14 mouse cellular contexts compared by ENCODE assay signal in the genomic region with DNA sequence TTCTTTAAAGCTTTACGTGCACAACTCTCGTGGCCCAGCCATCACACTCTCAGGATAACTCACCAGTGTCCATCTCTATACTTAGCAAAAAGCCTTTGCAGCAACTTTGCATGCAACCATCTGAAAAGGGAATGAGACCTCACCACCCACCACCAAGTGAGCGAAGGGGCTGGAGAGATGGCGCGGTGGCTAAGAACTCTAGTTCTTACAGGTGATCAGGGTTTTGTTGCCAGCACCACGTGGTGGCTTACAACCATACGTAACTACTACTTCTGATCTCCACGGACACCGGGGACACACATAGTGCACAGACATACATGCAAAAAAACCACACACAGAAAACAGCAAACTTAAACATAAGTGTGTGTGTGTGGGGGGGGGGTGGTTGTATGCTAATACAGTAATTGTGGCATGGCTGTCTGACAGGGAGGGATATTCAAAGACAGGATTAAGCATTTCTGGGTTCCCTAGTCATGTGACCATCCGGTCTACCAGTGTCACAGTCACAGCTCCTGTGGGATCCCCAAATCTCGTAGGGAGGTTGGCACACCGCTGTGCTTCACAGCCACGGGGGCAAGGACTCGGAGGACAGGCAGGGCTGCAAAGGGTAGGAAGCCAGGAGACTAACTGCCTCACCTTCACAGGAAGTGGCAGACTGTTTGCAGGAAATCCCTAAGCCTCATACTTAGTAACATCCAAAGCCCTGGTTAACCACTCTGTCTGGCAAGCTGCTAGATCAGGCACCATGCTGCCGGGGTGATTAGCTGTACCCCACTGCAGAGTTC. TPM values are rescaled to one million over a fixed set of nuclear protein-coding genes. Genes with fewer than 3 reads are reported as not detected.
DNase-seq lines count a peak whose midpoint lies in the region; ATAC-seq and TF ChIP-seq lines count a peak whose summit lies in the region.
"Had no signal": no experiment of that assay in that cellular context is flagged by ENCODE, and none has a peak within 500 bp of the region (broad histone marks: within the 10 kb centered on the region; RNA-seq: fewer than 3 reads in every experiment).

No protein-coding gene starts in this region.

- no peak for TF ChIP-seq CTCF in small intestine, adult 2 months (IDR thresholded peaks at IDR 0.05; ENCODE audit: extremely low read depth, insufficient read length, insufficient replicate concordance, low read depth, low read length)

- no peak for ATAC-seq in heart, embryonic 12.5 days (ENCODE audit: insufficient number of reproducible peaks, low FRiP score)
- ATAC-seq in CD4-positive, CD25-positive, alpha-beta regulatory T cell, adult 4 months = peak; percentile 71
- no peak for ATAC-seq in liver, embryonic 12.5 days
- ATAC-seq: forebrain, embryonic 13.5 days; intestine, postnatal 0 days had no signal

- H3K27ac ChIP-seq in heart, embryonic 12.5 days (ENCODE audit: poor library complexity, severe bottlenecking) = peak overlapping the region; percentile 96
- H3K27ac ChIP-seq in liver, embryonic 12.5 days = peak overlapping the region; percentile 83
- peak overlapping the region; percentile 33 for H3K27ac ChIP-seq in small intestine, adult 2 months (ENCODE audit: insufficient read depth, low read depth, low read length)
- H3K27ac ChIP-seq: embryonic facial prominence, embryonic 13.5 days; forebrain, embryonic 13.5 days; macrophage had no signal

- no peaks in the 10 kb centered on the region for H3K27me3 ChIP-seq in heart, embryonic 12.5 days (replicated peaks)
- no peaks in the 10 kb centered on the region for H3K27me3 ChIP-seq in liver, embryonic 12.5 days (replicated peaks)
- H3K27me3 ChIP-seq in small intestine, adult 2 months (ENCODE audit: control insufficient read depth, insufficient read depth, low read length) = no peaks in the 10 kb centered on the region
- H3K27me3 ChIP-seq: embryonic facial prominence, embryonic 13.5 days; forebrain, embryonic 13.5 days had no signal

- intact Hi-C loops in heart, postnatal 25 days (cut with DNase I) = no loop called here
- intact Hi-C loops in left cerebral cortex, postnatal 25 days (cut with DNase I) = no loop called here

- no peaks in the 10 kb centered on the region for H3K9me3 ChIP-seq in heart, embryonic 12.5 days (replicated peaks)
- no peaks in the 10 kb centered on the region for H3K9me3 ChIP-seq in liver, embryonic 12.5 days (replicated peaks)
- H3K9me3 ChIP-seq: embryonic facial prominence, embryonic 13.5 days; forebrain, embryonic 13.5 days had no signal

- H3K4me2 ChIP-seq in heart, embryonic 12.5 days = peak overlapping the region; percentile 29; the same call in 1 of the 2 replicates
- H3K4me2 ChIP-seq in liver, embryonic 12.5 days = peak overlapping the region; percentile 59
- H3K4me2 ChIP-seq: embryonic facial prominence, embryonic 13.5 days; forebrain, embryonic 13.5 days had no signal

- peak overlapping the region; percentile 16; the same call in 1 of the 2 replicates for H3K9ac ChIP-seq in heart, embryonic 12.5 days
- peak overlapping the region; percentile 57; the same call in 1 of the 2 replicates for H3K9ac ChIP-seq in liver, embryonic 12.5 days
- H3K9ac ChIP-seq: embryonic facial prominence, embryonic 13.5 days; forebrain, embryonic 13.5 days had no signal

- no peak for TF ChIP-seq POLR2A in small intestine, adult 2 months (IDR thresholded peaks at IDR 0.05; ENCODE audit: low read depth, low read length)

- DNase-seq in heart, postnatal 25 days (ENCODE audit: low spot score) = no peak
- DNase-seq in testis, postnatal 14 days (ENCODE audit: low spot score) = no peak
- no peak for DNase-seq in left cerebral cortex, postnatal 25 days (ENCODE audit: low spot score in 2 of 2)
- DNase-seq in lung, adult 18-20 months = no peak
- DNase-seq: cerebellum, postnatal 10 days; gastrocnemius, postnatal 25 days had no signal

- no peak overlapping the region for H3K4me3 ChIP-seq in heart, embryonic 12.5 days
- no peak overlapping the region for H3K4me3 ChIP-seq in liver, embryonic 12.5 days
- H3K4me3 ChIP-seq in small intestine, adult 2 months (ENCODE audit: low read depth, low read length) = no peak overlapping the region
- H3K4me3 ChIP-seq: embryonic facial prominence, embryonic 13.5 days; forebrain, embryonic 13.5 days had no signal

- peaks cover 10% of the 10 kb centered on the region for H3K36me3 ChIP-seq in heart, embryonic 12.5 days
- H3K36me3 ChIP-seq in liver, embryonic 12.5 days = peaks cover 41% of the 10 kb centered on the region
- H3K36me3 ChIP-seq in small intestine, adult 2 months (ENCODE audit: control insufficient read depth, insufficient read depth, low read length) = no peaks in the 10 kb centered on the region
- H3K36me3 ChIP-seq: embryonic facial prominence, embryonic 13.5 days had no signal

- H3K4me1 ChIP-seq in heart, embryonic 12.5 days (replicated peaks) = peaks cover 98% of the 10 kb centered on the region
- peaks cover 79% of the 10 kb centered on the region for H3K4me1 ChIP-seq in liver, embryonic 12.5 days
- no peaks in the 10 kb centered on the region for H3K4me1 ChIP-seq in small intestine, adult 2 months (ENCODE audit: control insufficient read depth, insufficient read depth, insufficient read length, low read length)
- H3K4me1 ChIP-seq: forebrain, embryonic 13.5 days had no signal

- 77% methylated on average over 15 of the region's 15 CpGs for WGBS in heart, embryonic 12.5 days
- 69% methylated on average over 15 of the region's 15 CpGs for WGBS in liver, embryonic 12.5 days (ENCODE audit: insufficient replicate concordance)
- 73% methylated on average over 15 of the region's 15 CpGs for WGBS in small intestine, adult 2 months

RNA-seq across cellular contexts. Expression of a gene that starts 21.8 kb away (rescaled TPM):
- polyA plus RNA-seq in heart, embryonic 12.5 days (2016; fragmentation: Nextera tagmentation; extraction: Ambion mirVana) = 48.1 and 50.7 TPM in 2 replicates
- total RNA-seq in heart, postnatal 25 days (2021) = 10 to 100 TPM; 20.0 TPM
- 10 to 100 TPM; 22.6 to 24.4 TPM for polyA plus RNA-seq in CD4-positive, CD25-positive, alpha-beta regulatory T cell, adult 4 months (2017; shearing (Covaris generic))
- polyA plus RNA-seq in liver, embryonic 12.5 days (2016; fragmentation: Nextera tagmentation; extraction: Ambion mirVana) = 22.4 and 22.6 TPM in 2 replicates
- 8.2 and 25.3 TPM in 2 replicates for polyA plus RNA-seq in small intestine, adult 2 months (2012; rRNA removed)
- 1 to 10 TPM; 4.2 to 6.6 TPM for total RNA-seq in left cerebral cortex, postnatal 25 days (2021)

RNA-seq across cellular contexts. Expression of a gene that starts 32.5 kb away (rescaled TPM):
- 11.4 and 13.6 TPM in 2 replicates for polyA plus RNA-seq in heart, embryonic 12.5 days (2016; fragmentation: Nextera tagmentation; extraction: Ambion mirVana)
- total RNA-seq in heart, postnatal 25 days (2021) = 10 to 100 TPM; 31.8 to 33.7 TPM
- polyA plus RNA-seq in CD4-positive, CD25-positive, alpha-beta regulatory T cell, adult 4 months (2017; shearing (Covaris generic)) = not detected
- 3.0 and 3.4 TPM in 2 replicates for polyA plus RNA-seq in liver, embryonic 12.5 days (2016; fragmentation: Nextera tagmentation; extraction: Ambion mirVana)
- polyA plus RNA-seq in small intestine, adult 2 months (2012; rRNA removed) = 2.2 and 3.5 TPM in 2 replicates
- 10 to 100 TPM; 27.6 to 28.0 TPM for total RNA-seq in left cerebral cortex, postnatal 25 days (2021)

Comparison
In these comparisons a context has a peak if more than half of its experiments do, and no peak if none do; other contexts are left out.
1. H3K27ac ChIP-seq: peak in every context shown above with its lines; median percentile 96 in heart, embryonic 12.5 days; 83 in liver, embryonic 12.5 days; 33 in small intestine, adult 2 months.